ENCODE assay signal across 26 mouse cellular contexts in the genomic region with DNA sequence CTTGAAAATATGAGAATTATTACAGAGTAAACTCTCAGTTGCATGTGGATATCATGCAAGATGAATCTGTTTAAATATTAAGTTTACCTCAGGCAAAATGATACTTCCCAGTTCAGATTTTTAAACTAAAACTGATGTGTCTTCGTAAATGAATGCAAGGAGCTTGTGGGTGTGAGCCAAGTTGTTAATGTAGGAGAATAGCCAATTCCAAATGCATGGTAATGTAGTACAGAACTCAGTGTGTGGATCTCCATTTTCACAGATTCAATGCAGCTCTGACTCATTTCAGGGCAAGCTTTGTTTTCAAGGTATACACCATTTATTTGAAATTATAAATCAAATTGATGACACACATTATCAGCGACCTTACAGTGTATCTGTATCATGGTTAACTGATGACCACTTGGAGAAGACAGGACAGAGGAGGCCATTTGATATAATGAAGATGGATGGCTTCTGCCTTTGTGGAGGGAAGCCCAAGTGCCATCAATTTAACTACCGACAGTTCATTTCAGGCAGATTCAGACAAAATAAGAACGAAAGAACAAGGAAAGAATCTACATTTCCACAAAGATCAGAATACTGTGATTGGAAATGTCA.
"Had no signal": no experiment of that assay in that cellular context is flagged by ENCODE, and none has a peak within 500 bp of the region (broad histone marks: within the 10 kb centered on the region; RNA-seq: fewer than 3 reads in every experiment).

No protein-coding gene starts in this region.

- H3K4me2 ChIP-seq: heart, embryonic 12.5 days; hindbrain, embryonic 15.5 days; intestine, embryonic 15.5 days; kidney, embryonic 15.5 days; limb, embryonic 13.5 days; limb, embryonic 15.5 days; liver, embryonic 12.5 days had no signal

- H3K9me3 ChIP-seq: heart, embryonic 10.5 days; heart, embryonic 12.5 days; hindbrain, embryonic 10.5 days; hindbrain, embryonic 15.5 days; intestine, embryonic 15.5 days; kidney, embryonic 15.5 days; limb, embryonic 13.5 days; limb, embryonic 15.5 days; liver, embryonic 12.5 days had no signal

- DNase-seq: gastrocnemius, adult 2 months; gastrocnemius, postnatal 10 days; gastrocnemius, postnatal 25 days; heart, adult 18-20 months; heart, postnatal 10 days; heart, postnatal 4 days; kidney, adult 11 months; kidney, adult 2 months; kidney, adult 9 months; kidney, postnatal 14 days; kidney, postnatal 36 days; layer of hippocampus, adult 9-11 months; layer of hippocampus, postnatal 36 days; left cerebral cortex, postnatal 4 days had no signal

- H3K9ac ChIP-seq: heart, embryonic 12.5 days; hindbrain, embryonic 15.5 days; intestine, embryonic 15.5 days; kidney, embryonic 15.5 days; limb, embryonic 13.5 days; limb, embryonic 15.5 days; liver, embryonic 12.5 days; liver, embryonic 14.5 days had no signal

- H3K27ac ChIP-seq: gastrocnemius, adult 2 months; heart, embryonic 10.5 days; hindbrain, embryonic 10.5 days; hindbrain, embryonic 15.5 days; intestine, embryonic 15.5 days; kidney, embryonic 15.5 days; kidney, postnatal 0 days; limb, embryonic 13.5 days; limb, embryonic 15.5 days; liver, embryonic 12.5 days; liver, embryonic 14.5 days had no signal

- H3K4me3 ChIP-seq: gastrocnemius, adult 2 months; heart, embryonic 10.5 days; heart, embryonic 12.5 days; hindbrain, embryonic 10.5 days; hindbrain, embryonic 15.5 days; intestine, embryonic 15.5 days; kidney, embryonic 15.5 days; limb, embryonic 13.5 days; limb, embryonic 15.5 days; liver, embryonic 12.5 days had no signal

- H3K36me3 ChIP-seq: heart, embryonic 10.5 days; heart, embryonic 12.5 days; hindbrain, embryonic 10.5 days; hindbrain, embryonic 15.5 days; intestine, embryonic 15.5 days; kidney, embryonic 15.5 days; limb, embryonic 13.5 days; limb, embryonic 15.5 days; liver, embryonic 12.5 days had no signal

- H3K4me1 ChIP-seq: heart, embryonic 10.5 days; heart, embryonic 12.5 days; hindbrain, embryonic 10.5 days; hindbrain, embryonic 15.5 days; intestine, embryonic 15.5 days; kidney, embryonic 15.5 days; limb, embryonic 13.5 days; limb, embryonic 15.5 days; liver, embryonic 12.5 days had no signal

- H3K27me3 ChIP-seq: heart, embryonic 12.5 days; hindbrain, embryonic 15.5 days; intestine, embryonic 15.5 days; kidney, embryonic 15.5 days; limb, embryonic 13.5 days; limb, embryonic 15.5 days; liver, embryonic 12.5 days had no signal

- ATAC-seq: inflammation-experienced regulatory T-cells, adult 6 months; intestine, embryonic 15.5 days; liver, embryonic 12.5 days had no signal
